Mouse (Mus musculus): ENCODE data around the gene Pank3. TPM values are rescaled to one million over a fixed set of nuclear protein-coding genes. Genes with fewer than 3 reads are reported as not detected.

Gene Pank3
- 13.4 and 13.7 TPM in 2 replicates for polyA plus RNA-seq (2015; fragmentation: Nextera tagmentation; extraction: Ambion mirVana)

DNA sequence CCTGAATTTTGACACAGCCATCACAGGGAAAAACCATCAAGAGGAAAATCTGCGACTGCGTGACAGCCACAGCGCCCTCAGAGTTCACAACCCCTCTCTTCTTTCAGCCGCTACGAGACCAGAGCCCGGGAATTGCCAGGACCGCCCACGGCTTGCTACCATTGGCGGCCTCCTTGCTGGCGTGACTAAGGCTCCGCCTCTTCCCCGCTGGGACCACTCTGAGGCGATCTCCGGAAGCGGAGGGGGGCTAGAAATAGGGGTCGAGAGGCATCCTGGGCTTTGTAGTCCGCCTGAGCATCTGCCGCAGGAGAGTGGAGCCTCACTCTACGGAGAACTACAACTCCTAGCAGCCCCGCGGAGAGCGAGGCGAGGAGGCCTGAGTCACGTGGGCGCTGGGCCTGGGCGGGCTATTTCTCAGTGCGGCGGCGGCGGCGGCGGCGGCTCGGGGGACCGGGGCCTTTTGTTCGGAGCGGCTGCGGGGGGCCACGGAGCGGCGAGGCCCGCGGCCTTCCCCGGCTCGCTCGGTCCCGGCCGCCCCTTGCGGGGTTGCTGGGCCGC lies at the start of gene Pank3:
TSS of gene Pank3 (plus strand) at position 297 of the 558 bp plus-strand sequence.
- Histone ChIP-seq H3K9ac (peak within 1 kb of the TSS; percentile 71), H3K4me1 (peaks cover 19% of the 10 kb centered on the region), H3K9me3 (no peaks in the 10 kb centered on the region), H3K4me2 (peak within 1 kb of the TSS; percentile 62), H3K4me3 (peak within 1 kb of the TSS; percentile 64), H3K36me3 (0 out of 2 replicates have a peak, but pooled peaks cover 4% of the 10 kb centered on the region), H3K27me3 (no peaks in the 10 kb centered on the region), H3K27ac (peak within 1 kb of the TSS; percentile 94)
- 1% methylated on average over 37 of the region's 50 CpGs for WGBS
- ATAC-seq (ENCODE audit: borderline replicate concordance, extremely low read depth, low FRiP score, low TSS enrichment), result peak; percentile 100

DNA sequence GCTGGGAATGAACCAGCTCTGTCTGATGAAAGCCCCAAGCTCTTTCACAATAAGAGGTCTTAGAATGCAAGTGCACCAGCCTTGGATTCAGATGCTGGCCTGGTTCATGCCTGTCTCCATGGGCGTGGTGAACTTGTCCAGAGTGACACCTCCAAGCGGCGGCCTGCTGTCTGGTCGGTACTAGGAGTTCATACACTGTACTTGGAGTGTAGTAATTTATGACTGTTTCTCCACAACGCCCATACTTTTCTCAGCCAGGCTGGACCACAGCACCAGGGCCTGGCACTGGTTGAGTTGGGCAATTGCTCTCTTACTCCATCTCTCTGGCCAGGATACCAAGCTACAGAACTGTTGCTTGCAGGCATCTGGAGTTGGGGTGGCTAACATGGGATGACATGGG lies 45.4 kb upstream of the Pank3 start:
- no peak overlapping the region for H3K4me3 ChIP-seq
- no peaks in the 10 kb centered on the region for H3K36me3 ChIP-seq
- H3K9ac ChIP-seq, result no peak overlapping the region
- no peak for ATAC-seq (ENCODE audit: borderline replicate concordance, extremely low read depth, low FRiP score, low TSS enrichment)
- H3K4me2 ChIP-seq, result no peak overlapping the region
- H3K27me3 ChIP-seq, result no peaks in the 10 kb centered on the region
- no peaks in the 10 kb centered on the region for H3K4me1 ChIP-seq
- 75% methylated on average over 5 of the region's 5 CpGs for WGBS
- H3K27ac ChIP-seq, result no peak overlapping the region
- no peaks in the 10 kb centered on the region for H3K9me3 ChIP-seq

DNA sequence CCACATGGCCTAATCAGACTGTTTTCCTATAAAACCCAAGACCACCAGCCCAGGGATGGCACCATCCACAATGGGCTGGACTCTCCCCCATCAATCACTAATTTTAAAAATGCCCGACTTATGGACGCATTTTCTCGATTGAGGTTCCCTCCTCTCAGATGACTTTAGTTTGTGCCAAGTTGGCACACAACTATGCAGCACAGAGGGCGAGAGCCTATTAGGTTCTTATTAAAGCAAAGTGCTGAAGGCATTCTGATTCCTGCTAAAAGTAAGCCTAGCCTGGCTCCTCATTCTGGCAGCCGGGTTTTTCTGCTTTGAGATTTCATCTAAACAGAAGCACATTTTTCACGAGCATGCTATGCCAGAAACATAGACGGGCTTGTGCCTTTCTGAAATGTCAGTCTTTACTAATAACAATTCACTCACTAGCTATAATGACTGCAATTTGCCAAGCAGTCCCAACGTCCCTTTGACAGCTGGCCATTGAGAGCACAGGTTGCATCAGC lies 42.9 kb upstream of the Pank3 start:
- Histone ChIP-seq H3K9me3 (no peaks in the 10 kb centered on the region), H3K9ac (no peak overlapping the region), H3K27ac (no peak overlapping the region), H3K4me2 (no peak overlapping the region), H3K4me1 (no peaks in the 10 kb centered on the region), H3K36me3 (no peaks in the 10 kb centered on the region), H3K4me3 (no peak overlapping the region), H3K27me3 (no peaks in the 10 kb centered on the region)
- WGBS, result 76% methylated on average over 8 of the region's 8 CpGs
- ATAC-seq (ENCODE audit: borderline replicate concordance, extremely low read depth, low FRiP score, low TSS enrichment), result no peak

DNA sequence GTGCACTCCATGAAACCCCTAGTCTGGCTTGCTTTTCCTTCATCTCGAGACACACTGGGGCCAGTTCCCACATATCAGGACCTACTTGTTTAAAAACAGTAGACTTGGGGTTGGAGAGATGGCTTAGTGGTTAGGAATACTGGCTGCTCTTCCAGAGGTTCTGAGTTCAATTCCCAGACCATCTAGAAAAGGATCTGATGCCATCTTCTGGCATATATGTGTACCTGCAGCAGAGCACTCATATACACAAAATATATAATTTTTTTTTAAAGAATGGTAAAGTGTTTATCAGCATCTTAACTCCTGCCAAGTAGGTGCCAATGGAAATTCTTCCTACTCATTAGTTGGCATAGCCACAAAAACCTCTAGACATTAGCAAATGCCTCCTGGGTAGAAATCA lies 41.1 kb upstream of the Pank3 start:
- Histone ChIP-seq H3K36me3 (no peaks in the 10 kb centered on the region), H3K27ac (no peak overlapping the region), H3K9ac (no peak overlapping the region), H3K4me3 (no peak overlapping the region), H3K27me3 (no peaks in the 10 kb centered on the region), H3K4me1 (no peaks in the 10 kb centered on the region), H3K9me3 (no peaks in the 10 kb centered on the region), H3K4me2 (no peak overlapping the region)
- 85% methylated on average over 1 of the region's 1 CpGs for WGBS
- ATAC-seq (ENCODE audit: borderline replicate concordance, extremely low read depth, low FRiP score, low TSS enrichment), result no peak

DNA sequence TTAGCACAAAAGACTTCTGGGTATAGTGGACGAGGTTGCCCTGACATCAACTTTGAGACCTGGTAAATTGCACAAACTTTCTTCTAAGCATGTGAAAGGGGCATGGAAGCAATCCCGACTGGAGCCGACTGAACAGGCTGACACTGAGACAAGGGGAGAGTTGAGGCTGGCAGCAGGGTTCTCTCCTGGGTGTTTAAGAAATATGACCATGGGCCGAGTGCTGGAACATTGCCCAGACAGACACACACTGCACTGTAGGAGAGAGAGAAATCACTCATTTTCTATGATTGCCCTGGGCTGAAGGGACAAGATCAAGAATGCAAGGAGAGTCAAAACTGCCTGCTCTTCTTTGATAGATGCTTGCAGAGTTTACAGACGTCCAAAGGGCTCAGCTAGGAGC lies 40.1 kb upstream of the Pank3 start:
- WGBS, result 35% methylated on average over 5 of the region's 5 CpGs
- H3K4me1 ChIP-seq, result no peaks in the 10 kb centered on the region
- no peaks in the 10 kb centered on the region for H3K36me3 ChIP-seq
- no peak overlapping the region for H3K9ac ChIP-seq
- H3K4me3 ChIP-seq, result no peak overlapping the region
- no peak overlapping the region for H3K27ac ChIP-seq
- no peaks in the 10 kb centered on the region for H3K9me3 ChIP-seq
- no peaks in the 10 kb centered on the region for H3K27me3 ChIP-seq
- no peak for ATAC-seq (ENCODE audit: borderline replicate concordance, extremely low read depth, low FRiP score, low TSS enrichment)
- H3K4me2 ChIP-seq, result no peak overlapping the region

DNA sequence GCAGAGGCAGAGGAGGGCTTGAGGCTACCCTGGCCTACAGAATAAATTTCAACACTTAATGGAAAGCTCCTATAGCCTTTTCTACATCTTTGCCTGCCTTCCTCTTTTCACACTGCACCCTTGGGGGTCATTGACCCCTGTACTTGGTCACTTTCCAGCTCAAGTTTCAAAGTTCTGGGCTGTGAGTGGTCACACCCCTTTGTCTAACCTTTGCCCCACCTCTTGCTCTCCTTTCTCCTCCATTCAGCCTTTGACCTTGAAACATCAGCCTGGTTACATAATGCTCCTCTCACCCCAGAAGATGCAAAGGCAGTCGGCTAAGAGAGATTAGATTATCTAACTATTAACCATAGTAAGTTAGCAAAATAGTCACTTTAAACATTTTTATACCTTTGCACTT lies 36.9 kb upstream of the Pank3 start:
- Histone ChIP-seq H3K27me3 (no peaks in the 10 kb centered on the region), H3K27ac (no peak overlapping the region), H3K9ac (no peak overlapping the region), H3K4me3 (no peak overlapping the region), H3K36me3 (no peaks in the 10 kb centered on the region), H3K9me3 (no peaks in the 10 kb centered on the region), H3K4me1 (no peaks in the 10 kb centered on the region), H3K4me2 (no peak overlapping the region)
- WGBS, result 42% methylated on average over 1 of the region's 1 CpGs
- ATAC-seq (ENCODE audit: borderline replicate concordance, extremely low read depth, low FRiP score, low TSS enrichment), result no peak

DNA sequence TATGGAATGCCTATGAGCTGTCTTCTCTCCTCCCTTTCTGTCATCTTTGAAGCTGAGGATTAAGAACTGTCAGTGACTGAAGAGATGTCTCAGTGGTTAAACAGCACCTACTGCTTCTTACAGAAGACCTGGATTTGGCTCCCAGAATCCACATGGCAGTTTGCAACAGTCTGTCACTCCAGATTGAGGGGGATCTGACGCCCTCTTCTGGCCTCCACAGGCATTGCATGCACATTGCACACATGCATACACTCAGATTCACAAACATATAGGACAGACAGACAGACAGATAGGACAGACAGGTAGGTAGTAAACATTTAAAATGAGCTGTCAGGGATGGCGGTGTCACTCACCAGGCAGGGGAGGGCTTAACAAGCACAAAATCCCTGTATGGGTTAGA lies 32.5 kb upstream of the Pank3 start:
- Histone ChIP-seq H3K27ac (no peak overlapping the region), H3K4me1 (no peaks in the 10 kb centered on the region), H3K9ac (no peak overlapping the region), H3K4me3 (no peak overlapping the region), H3K4me2 (no peak overlapping the region), H3K9me3 (no peaks in the 10 kb centered on the region), H3K36me3 (no peaks in the 10 kb centered on the region), H3K27me3 (no peaks in the 10 kb centered on the region)
- no peak for ATAC-seq (ENCODE audit: borderline replicate concordance, extremely low read depth, low FRiP score, low TSS enrichment)
- 58% methylated on average over 2 of the region's 2 CpGs for WGBS

DNA sequence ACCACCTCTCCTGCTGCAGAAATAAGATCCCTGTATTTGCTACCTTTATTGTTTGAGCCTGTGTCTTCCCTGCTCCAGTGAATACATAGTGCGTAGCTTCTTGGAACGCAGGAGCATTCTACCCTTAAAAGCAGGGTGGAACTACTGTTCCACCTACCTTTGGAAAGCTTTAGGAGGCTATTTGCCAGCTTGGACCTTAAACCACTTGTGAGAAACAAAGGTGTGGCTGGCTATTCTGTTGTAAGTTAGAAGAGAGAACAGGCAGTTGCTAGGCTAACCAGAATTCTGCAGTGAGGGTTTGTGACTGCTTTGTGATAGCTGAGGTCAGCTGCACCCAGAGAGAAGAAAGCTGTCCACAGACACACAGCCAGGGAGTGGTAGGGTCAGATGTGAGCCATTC lies 32.0 kb upstream of the Pank3 start:
- Histone ChIP-seq H3K27ac (no peak overlapping the region), H3K4me2 (no peak overlapping the region), H3K36me3 (no peaks in the 10 kb centered on the region), H3K9ac (no peak overlapping the region), H3K4me1 (no peaks in the 10 kb centered on the region), H3K27me3 (no peaks in the 10 kb centered on the region), H3K9me3 (no peaks in the 10 kb centered on the region), H3K4me3 (no peak overlapping the region)
- no peak for ATAC-seq (ENCODE audit: borderline replicate concordance, extremely low read depth, low FRiP score, low TSS enrichment)
- 95% methylated on average over 2 of the region's 2 CpGs for WGBS

DNA sequence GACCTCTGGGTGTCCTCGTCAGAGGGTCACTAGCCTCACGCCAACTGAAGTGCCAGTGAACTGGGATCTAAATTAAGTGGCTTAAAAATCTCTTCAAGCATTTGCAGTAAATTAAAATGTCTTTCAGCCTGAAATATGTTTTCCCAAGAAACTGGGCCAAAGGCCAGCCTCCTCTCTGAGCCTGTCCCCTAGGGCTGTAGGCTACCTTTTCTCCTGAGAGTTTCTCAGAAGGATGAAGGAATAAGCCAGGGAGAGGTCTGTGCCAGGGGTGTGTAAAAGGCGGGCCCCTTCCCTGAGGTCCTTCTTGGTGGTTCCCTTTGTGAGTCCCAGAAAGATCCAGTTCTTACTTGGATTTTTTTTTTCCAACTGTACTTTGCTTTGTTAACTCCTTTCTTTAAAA lies 31.2 kb upstream of the Pank3 start:
- Histone ChIP-seq H3K27me3 (no peaks in the 10 kb centered on the region), H3K36me3 (no peaks in the 10 kb centered on the region), H3K4me3 (no peak overlapping the region), H3K9me3 (no peaks in the 10 kb centered on the region), H3K4me1 (no peaks in the 10 kb centered on the region), H3K9ac (no peak overlapping the region), H3K4me2 (no peak overlapping the region), H3K27ac (no peak overlapping the region)
- WGBS, result 61% methylated on average over 3 of the region's 3 CpGs
- no peak for ATAC-seq (ENCODE audit: borderline replicate concordance, extremely low read depth, low FRiP score, low TSS enrichment)

DNA sequence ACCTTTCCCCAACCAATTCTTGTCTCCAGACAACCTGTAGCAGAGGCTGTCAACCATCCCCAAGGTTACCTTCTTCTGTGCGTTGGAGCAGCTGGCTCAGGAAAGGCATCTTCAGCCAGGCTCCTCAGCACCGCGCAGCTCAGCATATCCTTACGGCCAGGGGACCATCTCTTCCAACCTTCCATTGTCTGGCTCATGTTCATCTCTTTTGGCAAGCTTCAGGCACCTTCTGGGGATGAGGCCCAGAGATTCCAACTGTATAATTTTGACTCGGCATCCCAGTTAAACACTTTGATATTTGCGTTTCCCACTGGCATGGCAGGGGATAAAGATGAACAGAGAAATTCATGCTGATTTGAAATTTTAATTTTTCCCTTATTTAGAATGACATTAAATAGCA lies 25.7 kb upstream of the Pank3 start:
- no peak overlapping the region for H3K4me3 ChIP-seq
- WGBS, result 86% methylated on average over 6 of the region's 6 CpGs
- H3K36me3 ChIP-seq, result no peaks in the 10 kb centered on the region
- H3K27me3 ChIP-seq, result no peaks in the 10 kb centered on the region
- no peaks in the 10 kb centered on the region for H3K4me1 ChIP-seq
- no peak overlapping the region for H3K27ac ChIP-seq
- H3K4me2 ChIP-seq, result no peak overlapping the region
- ATAC-seq (ENCODE audit: borderline replicate concordance, extremely low read depth, low FRiP score, low TSS enrichment), result no peak
- H3K9ac ChIP-seq, result no peak overlapping the region
- H3K9me3 ChIP-seq, result no peaks in the 10 kb centered on the region

DNA sequence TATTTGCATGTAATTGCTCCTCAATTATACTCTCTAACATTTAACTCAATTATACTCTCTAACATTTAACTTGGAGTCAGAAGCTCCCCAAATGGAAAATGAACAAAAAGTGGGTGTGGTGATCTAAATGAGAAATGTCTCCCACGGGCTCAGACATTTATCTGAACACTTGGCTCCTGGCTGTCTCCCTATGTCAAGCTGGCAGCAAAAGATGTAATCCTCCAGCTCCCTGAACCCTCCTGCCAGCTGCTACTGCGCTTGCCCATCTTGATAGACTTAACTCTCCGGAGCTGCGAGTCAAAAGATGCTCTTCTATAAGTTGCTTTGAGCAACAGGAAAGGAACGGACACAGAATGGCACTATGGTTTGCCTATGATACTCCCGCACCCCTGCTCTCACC lies 24.7 kb upstream of the Pank3 start:
- H3K9ac ChIP-seq, result no peak overlapping the region
- no peaks in the 10 kb centered on the region for H3K36me3 ChIP-seq
- WGBS, result 83% methylated on average over 6 of the region's 6 CpGs
- H3K4me1 ChIP-seq, result no peaks in the 10 kb centered on the region
- H3K9me3 ChIP-seq, result no peaks in the 10 kb centered on the region
- no peak overlapping the region for H3K27ac ChIP-seq
- no peaks in the 10 kb centered on the region for H3K27me3 ChIP-seq
- no peak overlapping the region for H3K4me3 ChIP-seq
- ATAC-seq (ENCODE audit: borderline replicate concordance, extremely low read depth, low FRiP score, low TSS enrichment), result no peak
- H3K4me2 ChIP-seq, result no peak overlapping the region

DNA sequence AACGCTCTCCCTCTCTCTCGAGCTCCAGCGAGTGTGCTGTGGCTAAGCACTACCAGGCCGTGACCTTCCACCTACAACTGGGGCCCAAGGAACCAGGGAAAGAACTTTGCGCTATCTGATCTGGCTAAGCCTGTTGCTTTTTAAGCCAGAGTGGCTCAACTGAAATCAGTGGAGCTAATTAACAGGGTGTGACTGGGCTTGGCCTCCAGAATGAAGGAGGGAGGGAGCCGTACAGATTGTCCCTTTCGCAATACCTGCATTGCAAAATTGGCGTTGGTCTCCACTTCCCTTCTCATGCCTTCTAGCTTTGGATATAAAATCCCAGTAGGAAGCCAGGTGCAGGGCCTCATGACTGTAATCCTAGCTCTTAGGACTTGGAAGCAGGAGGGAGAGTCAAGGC lies 18.7 kb upstream of the Pank3 start:
- H3K36me3 ChIP-seq, result no peaks in the 10 kb centered on the region
- no peaks in the 10 kb centered on the region for H3K9me3 ChIP-seq
- 62% methylated on average over 8 of the region's 8 CpGs for WGBS
- no peaks in the 10 kb centered on the region for H3K27me3 ChIP-seq
- H3K27ac ChIP-seq, result no peak overlapping the region
- H3K4me2 ChIP-seq, result no peak overlapping the region
- H3K4me1 ChIP-seq, result no peaks in the 10 kb centered on the region
- H3K9ac ChIP-seq, result no peak overlapping the region
- 0 out of 2 replicates have a peak, but pooled peaks have one; percentile 23 for ATAC-seq (ENCODE audit: borderline replicate concordance, extremely low read depth, low FRiP score, low TSS enrichment)
- H3K4me3 ChIP-seq, result no peak overlapping the region

DNA sequence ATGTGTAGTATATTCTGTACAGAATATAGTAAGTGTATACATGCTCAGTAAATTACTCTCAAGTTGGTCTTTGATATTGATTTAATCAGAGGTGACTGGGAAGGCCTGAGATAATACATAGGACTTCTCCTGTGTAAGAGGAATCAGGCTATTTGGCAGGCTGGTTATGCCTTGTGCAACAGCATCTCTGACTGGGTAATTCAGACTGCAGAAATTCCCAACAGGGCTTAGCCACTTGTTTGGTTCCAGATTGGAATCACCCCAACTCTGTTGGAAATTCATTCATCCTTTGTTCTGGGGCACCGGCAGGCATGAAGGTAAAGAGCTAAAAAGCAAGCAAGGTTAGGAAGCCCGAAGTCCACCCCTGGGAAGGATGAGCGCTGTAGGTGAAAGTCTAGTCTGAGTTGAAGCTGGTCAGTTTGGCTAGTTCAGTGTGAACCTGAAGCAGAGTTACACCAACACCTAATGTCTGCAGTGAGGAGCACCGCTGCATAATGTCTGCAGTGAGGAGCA lies 14.3 kb upstream of the Pank3 start:
- H3K4me1 ChIP-seq, result peaks cover 15% of the 10 kb centered on the region; the same call in 1 of the 2 replicates

More for the DNA sequence above, 14.3 kb upstream of the Pank3 start:
- H3K9ac ChIP-seq, result no peak overlapping the region
- no peaks in the 10 kb centered on the region for H3K9me3 ChIP-seq
- no peak overlapping the region for H3K4me3 ChIP-seq
- H3K27me3 ChIP-seq, result no peaks in the 10 kb centered on the region
- H3K27ac ChIP-seq, result no peak overlapping the region
- H3K4me2 ChIP-seq, result no peak overlapping the region
- 89% methylated on average over 4 of the region's 4 CpGs for WGBS
- H3K36me3 ChIP-seq, result no peaks in the 10 kb centered on the region
- ATAC-seq (ENCODE audit: borderline replicate concordance, extremely low read depth, low FRiP score, low TSS enrichment), result no peak
